Mouse (Mus musculus) ES-E14 (cell line): Measurements from ENCODE around the gene Serinc3. TPM values are rescaled to one million over a fixed set of nuclear protein-coding genes. Genes with fewer than 3 reads are reported as not detected.

Experiments used
- DNase-seq: peaks from one replicate; pipeline ENCODE4 v3.0.0-alpha.2; 2013; ENCODE audit warnings: low read depth, low spot score
- H3K27ac ChIP-seq: 2 replicates; pipeline ENCODE4 v1.5.1; 2012; ENCODE audit warnings: low read depth, mild to moderate bottlenecking, low read length, moderate library complexity, mixed read lengths; ENCODE audit not compliant: poor library complexity, insufficient read depth, severe bottlenecking
- H3K36me3 ChIP-seq: 2 replicates; pipeline ENCODE4 v1.6.1; 2012; ENCODE audit warnings: mild to moderate bottlenecking, low read length, moderate library complexity, mixed read lengths; ENCODE audit not compliant: control insufficient read depth, poor library complexity, insufficient read depth, severe bottlenecking
- H3K4me1 ChIP-seq, 2 experiments: fragments of 150-350 bp in 1 of 2; sonication (generic) in 1 of 2; 2 replicates each; pipeline ENCODE4 v1.6.1; 2012; ENCODE audit warnings: low read length in 2 of 2, mild to moderate bottlenecking in 1 of 2, mixed read lengths in 1 of 2; ENCODE audit not compliant: control insufficient read depth in 2 of 2, insufficient read depth in 2 of 2, poor library complexity in 1 of 2
- H3K4me3 ChIP-seq, 2 experiments: fragments of 150-350 bp in 1 of 2; sonication (generic) in 1 of 2; 2 replicates each; pipeline ENCODE4 v1.5.1; 2012; ENCODE audit warnings: low read length in 2 of 2, low read depth in 1 of 2, mild to moderate bottlenecking in 1 of 2, mixed read lengths in 1 of 2; ENCODE audit not compliant: insufficient read depth in 1 of 2, poor library complexity in 1 of 2, severe bottlenecking in 1 of 2
- H3K9ac ChIP-seq: 2 replicates; pipeline ENCODE4 v1.6.1; 2012; ENCODE audit warnings: low read depth, mild to moderate bottlenecking, low read length, mixed read lengths; ENCODE audit not compliant: poor library complexity, insufficient read depth, severe bottlenecking
- H3K9me3 ChIP-seq: fragments of 150-350 bp; sonication (generic); 2 replicates; pipeline ENCODE4 v1.6.1; 2012; ENCODE audit warnings: low read depth, mild to moderate bottlenecking, low read length; ENCODE audit not compliant: control insufficient read depth, insufficient read depth
- CHD2 ChIP-seq: IDR thresholded peaks from 2 replicates; pipeline ENCODE4 v1.6.1; 2014; ENCODE audit warnings: mild to moderate bottlenecking, low read depth, low read length, inconsistent platforms
- HCFC1 ChIP-seq: IDR thresholded peaks from 2 replicates; pipeline ENCODE4 v1.6.1; 2012; ENCODE audit warnings: low read length, inconsistent platforms, borderline replicate concordance; ENCODE audit not compliant: insufficient read depth
- MAFK ChIP-seq: IDR thresholded peaks from 2 replicates; pipeline ENCODE4 v1.6.1; 2014; ENCODE audit warnings: mild to moderate bottlenecking, low read depth, low read length, inconsistent platforms; ENCODE audit not compliant: insufficient read depth
- ZC3H11A ChIP-seq: IDR thresholded peaks from 2 replicates; pipeline ENCODE4 v1.6.1; 2012; ENCODE audit warnings: low read depth, mild to moderate bottlenecking, inconsistent platforms, low read length, borderline replicate concordance
- ZNF384 ChIP-seq: IDR thresholded peaks from 2 replicates; pipeline ENCODE4 v1.6.1; 2012; ENCODE audit warnings: low read depth, low read length, inconsistent platforms
- in situ Hi-C, 2 experiments: fragments of 600-800 bp; cut with MboI; formaldehyde crosslinking; loops; one replicate each; pipeline ENCODE4 v1.15.1; 2025; ENCODE audit warnings: low sequenced_read_pairs in 2 of 2, inconsistent platforms in 1 of 2; ENCODE audit not compliant: unreplicated experiment in 2 of 2
- total RNA-seq: library from RNA; depleted of rRNA; stranded (reverse); fragments of 300-350 nt; gene quantifications from 2 replicates; pipeline ENCODE4 v1.2.3, GENCODE M21; 2012

The Serinc3 gene
- total RNA-seq, 1 experiment = 59.3 TPM

GRCm38 (mm10) chr2:163609281-163609975, 35.5 kb downstream of the Serinc3 start:
- peaks cover 6% of the 10 kb centered on the region; the same call in 1 of the 2 replicates for H3K36me3 ChIP-seq
- TF ChIP-seq MAFK = no peak
- no peak for TF ChIP-seq HCFC1
- TF ChIP-seq ZNF384 = no peak
- no peak for TF ChIP-seq ZC3H11A
- no peak for TF ChIP-seq CHD2
- in situ Hi-C loops = no loop called here

GRCm38 (mm10) chr2:163608008-163608407, 36.9 kb downstream of the Serinc3 start:
- no peak for DNase-seq
- H3K27ac ChIP-seq = no peak overlapping the region
- H3K9me3 ChIP-seq = no peaks in the 10 kb centered on the region
- in situ Hi-C loops = no loop called here
- H3K36me3 ChIP-seq = peaks cover 3% of the 10 kb centered on the region; the same call in 1 of the 2 replicates
- no peak overlapping the region for H3K9ac ChIP-seq
- peak overlapping the region in 1 of 2 experiments; percentile 43; a peak in 2 of 4 replicates for H3K4me3 ChIP-seq
- TF ChIP-seq ZNF384 (no peak), HCFC1 (no peak), MAFK (no peak), ZC3H11A (no peak), CHD2 (no peak)
- H3K4me1 ChIP-seq = peaks cover 2 to 16% of the 10 kb centered on the region in 2 experiments; a peak in 2 of 4 replicates

More at GRCm38 (mm10) chr2:163609281-163609975, 35.5 kb downstream of the Serinc3 start:
- Histone ChIP-seq H3K9ac (no peak overlapping the region), H3K27ac (no peak overlapping the region), H3K9me3 (no peaks in the 10 kb centered on the region), H3K4me3 (no peak overlapping the region), H3K4me1 (peaks cover 2 to 16% of the 10 kb centered on the region in 2 experiments; a peak in 2 of 4 replicates)
- no peak for DNase-seq

GRCm38 (mm10) chr2:163606161-163606560, 38.8 kb downstream of the Serinc3 start:
- Histone ChIP-seq H3K27ac (no peak overlapping the region), H3K9me3 (no peaks in the 10 kb centered on the region), H3K36me3 (no peaks in the 10 kb centered on the region), H3K4me1 (peaks cover 3 to 11% of the 10 kb centered on the region in 2 experiments; a peak in 3 of 4 replicates), H3K9ac (no peak overlapping the region), H3K4me3 (no peak overlapping the region)
- DNase-seq = no peak
- TF ChIP-seq ZNF384 = no peak
- TF ChIP-seq MAFK = no peak
- no peak for TF ChIP-seq HCFC1
- TF ChIP-seq ZC3H11A = no peak
- TF ChIP-seq CHD2 = no peak
- in situ Hi-C loops = no loop called here

- H3K9me3 ChIP-seq = no peaks in the 10 kb centered on the region
- H3K4me3 ChIP-seq = peak within 1 kb of the TSS; percentile 92
- H3K36me3 ChIP-seq = no peaks in the 10 kb centered on the region
- H3K27ac ChIP-seq = 0 out of 2 replicates have a peak within 1 kb of the TSS, but pooled peaks have one; percentile 37
- in situ Hi-C loops = no loop called here
- DNase-seq = peak; percentile 63
- TF ChIP-seq ZC3H11A = no peak
- no peak for TF ChIP-seq ZNF384
- TF ChIP-seq CHD2 = no peak
- no peak for TF ChIP-seq HCFC1
- TF ChIP-seq MAFK = no peak
- peak within 1 kb of the TSS; percentile 94 for H3K9ac ChIP-seq
- H3K4me1 ChIP-seq = peaks cover under 1 to 3% of the 10 kb centered on the region in 2 experiments; a peak in 2 of 4 replicates
Observed at GRCm38 (mm10) chr2:163602101-163602971, 42.6 kb downstream of the Serinc3 start, which contains the start of gene Ttpal. Gene Ttpal, plus strand, starts transcription at chr2:163602314.
